Mouse (Mus musculus): Measurements from ENCODE around the gene Slc35f4. TPM values are rescaled to one million over a fixed set of nuclear protein-coding genes. Genes with fewer than 3 reads are reported as not detected.

The Slc35f4 gene
- polyA plus RNA-seq, 1 experiment, result not detected

DNA sequence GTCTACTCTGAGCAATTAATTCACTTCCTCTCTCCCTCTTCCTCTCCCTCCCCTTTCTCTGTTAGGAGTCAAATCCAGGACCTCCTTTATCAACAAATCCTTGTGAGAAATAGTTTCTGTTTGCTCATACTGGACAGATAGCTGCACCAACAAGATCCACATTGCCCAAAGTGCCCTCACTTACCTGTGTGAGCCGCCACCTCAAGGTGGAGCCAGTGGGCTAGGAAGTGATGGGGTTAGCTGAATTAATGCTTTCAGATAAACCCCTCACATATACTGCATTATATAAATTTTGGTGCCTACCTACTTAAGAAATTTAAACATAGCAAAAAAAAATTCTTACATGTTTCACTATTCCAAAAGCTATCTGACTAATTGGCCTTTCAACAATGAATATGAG, 133.4 kb downstream of the Slc35f4 start:
- Histone ChIP-seq H3K27me3 (ENCODE audit: control insufficient read depth, insufficient read depth, low read length) (no peaks in the 10 kb centered on the region), H3K36me3 (ENCODE audit: control insufficient read depth, insufficient read depth, low read length) (no peaks in the 10 kb centered on the region), H3K27ac (ENCODE audit: control insufficient read depth, insufficient read depth, low read length) (no peak overlapping the region), H3K4me1 (replicated peaks; ENCODE audit: control insufficient read depth, insufficient read depth, low read length) (no peaks in the 10 kb centered on the region), H3K4me3 (ENCODE audit: control insufficient read depth, insufficient read depth, low read length) (no peak overlapping the region)
- no peak for DNase-seq
- 33% methylated on average over 1 of the region's 1 CpGs for WGBS
- TF ChIP-seq POLR2A (IDR thresholded peaks at IDR 0.05; ENCODE audit: control insufficient read depth, extremely low read depth, insufficient read depth, low read length, poor library complexity) (no peak), CTCF (IDR thresholded peaks at IDR 0.05; ENCODE audit: borderline replicate concordance, control insufficient read depth, extremely low read depth, insufficient read depth, low read length, poor library complexity) (no peak)

DNA sequence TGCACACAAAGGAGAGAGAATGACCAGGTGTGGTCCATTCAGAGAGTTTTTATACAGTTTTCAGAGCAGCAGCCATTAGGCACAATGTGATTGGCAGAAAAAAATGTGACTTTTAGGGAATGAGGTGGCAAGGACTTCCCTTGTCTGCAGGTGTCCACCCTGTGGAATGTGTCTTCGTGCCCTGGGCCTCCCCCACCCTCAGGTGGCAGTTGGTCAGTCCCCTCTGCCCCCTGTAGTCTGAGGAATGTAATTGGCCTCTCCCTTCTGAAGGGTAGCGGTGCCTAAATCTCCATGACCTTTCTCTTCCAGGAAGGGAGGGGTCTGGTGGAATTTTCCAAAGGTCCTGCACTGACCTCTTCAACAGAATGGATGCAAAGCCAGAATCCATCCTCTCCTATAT, 163.7 kb downstream of the Slc35f4 start:
- Histone ChIP-seq H3K27me3 (ENCODE audit: control insufficient read depth, insufficient read depth, low read length) (no peaks in the 10 kb centered on the region), H3K4me3 (ENCODE audit: control insufficient read depth, insufficient read depth, low read length) (no peak overlapping the region), H3K4me1 (replicated peaks; ENCODE audit: control insufficient read depth, insufficient read depth, low read length) (no peaks in the 10 kb centered on the region), H3K27ac (ENCODE audit: control insufficient read depth, insufficient read depth, low read length) (no peak overlapping the region), H3K36me3 (ENCODE audit: control insufficient read depth, insufficient read depth, low read length) (no peaks in the 10 kb centered on the region)
- WGBS, result 68% methylated on average over 2 of the region's 2 CpGs
- no peak for DNase-seq
- no peak for TF ChIP-seq POLR2A (IDR thresholded peaks at IDR 0.05; ENCODE audit: control insufficient read depth, extremely low read depth, insufficient read depth, low read length, poor library complexity)

DNA sequence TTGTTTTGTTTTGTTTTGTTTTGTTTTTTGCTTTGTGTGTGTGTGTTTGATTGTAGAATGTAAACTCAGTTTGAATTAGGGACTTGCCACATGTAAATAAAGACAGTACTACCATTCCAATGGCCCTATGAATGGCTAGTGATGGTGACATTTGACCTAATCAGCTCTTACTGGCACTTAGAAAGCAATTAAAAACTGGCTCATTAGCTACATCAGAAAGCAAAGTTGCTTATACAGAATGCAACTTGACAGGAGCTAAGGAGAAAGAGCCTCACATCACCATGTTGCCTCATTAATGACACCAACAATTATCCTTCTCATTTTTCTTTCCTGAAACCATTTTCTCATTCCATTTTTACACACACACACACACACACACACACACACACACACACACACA, 170.3 kb downstream of the Slc35f4 start:
- Histone ChIP-seq H3K36me3 (ENCODE audit: control insufficient read depth, insufficient read depth, low read length) (no peaks in the 10 kb centered on the region), H3K4me3 (ENCODE audit: control insufficient read depth, insufficient read depth, low read length) (no peak overlapping the region), H3K4me1 (replicated peaks; ENCODE audit: control insufficient read depth, insufficient read depth, low read length) (no peaks in the 10 kb centered on the region), H3K27me3 (ENCODE audit: control insufficient read depth, insufficient read depth, low read length) (no peaks in the 10 kb centered on the region), H3K27ac (ENCODE audit: control insufficient read depth, insufficient read depth, low read length) (no peak overlapping the region)
- DNase-seq, result no peak
- no peak for TF ChIP-seq CTCF (IDR thresholded peaks at IDR 0.05; ENCODE audit: borderline replicate concordance, control insufficient read depth, extremely low read depth, insufficient read depth, low read length, poor library complexity)
- no peak for TF ChIP-seq POLR2A (IDR thresholded peaks at IDR 0.05; ENCODE audit: control insufficient read depth, extremely low read depth, insufficient read depth, low read length, poor library complexity)

DNA sequence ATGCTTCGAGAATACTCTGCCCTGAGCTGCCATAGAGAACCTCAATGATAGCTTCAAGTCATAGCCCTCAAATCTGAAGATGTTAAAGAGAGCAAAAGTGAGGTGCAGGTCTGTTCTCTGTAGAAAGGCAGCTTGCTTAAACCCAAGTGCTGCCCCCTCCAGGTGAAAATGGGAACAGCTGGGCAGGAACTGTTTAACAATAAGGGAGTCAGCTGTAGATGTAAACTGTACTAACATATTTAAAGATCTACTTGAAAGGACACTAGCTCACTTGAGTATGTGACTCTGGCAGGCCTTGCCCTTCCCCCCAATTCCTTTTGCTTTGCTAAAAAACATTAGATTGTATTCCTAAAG, 177.0 kb downstream of the Slc35f4 start:
- Histone ChIP-seq H3K4me3 (ENCODE audit: control insufficient read depth, insufficient read depth, low read length) (no peak overlapping the region), H3K36me3 (ENCODE audit: control insufficient read depth, insufficient read depth, low read length) (no peaks in the 10 kb centered on the region), H3K27me3 (ENCODE audit: control insufficient read depth, insufficient read depth, low read length) (no peaks in the 10 kb centered on the region), H3K4me1 (replicated peaks; ENCODE audit: control insufficient read depth, insufficient read depth, low read length) (no peaks in the 10 kb centered on the region), H3K27ac (ENCODE audit: control insufficient read depth, insufficient read depth, low read length) (no peak overlapping the region)
- TF ChIP-seq CTCF (IDR thresholded peaks at IDR 0.05; ENCODE audit: borderline replicate concordance, control insufficient read depth, extremely low read depth, insufficient read depth, low read length, poor library complexity) (no peak), POLR2A (IDR thresholded peaks at IDR 0.05; ENCODE audit: control insufficient read depth, extremely low read depth, insufficient read depth, low read length, poor library complexity) (no peak)
- peak; percentile 15 for DNase-seq
- 82% methylated on average over 1 of the region's 1 CpGs for WGBS

DNA sequence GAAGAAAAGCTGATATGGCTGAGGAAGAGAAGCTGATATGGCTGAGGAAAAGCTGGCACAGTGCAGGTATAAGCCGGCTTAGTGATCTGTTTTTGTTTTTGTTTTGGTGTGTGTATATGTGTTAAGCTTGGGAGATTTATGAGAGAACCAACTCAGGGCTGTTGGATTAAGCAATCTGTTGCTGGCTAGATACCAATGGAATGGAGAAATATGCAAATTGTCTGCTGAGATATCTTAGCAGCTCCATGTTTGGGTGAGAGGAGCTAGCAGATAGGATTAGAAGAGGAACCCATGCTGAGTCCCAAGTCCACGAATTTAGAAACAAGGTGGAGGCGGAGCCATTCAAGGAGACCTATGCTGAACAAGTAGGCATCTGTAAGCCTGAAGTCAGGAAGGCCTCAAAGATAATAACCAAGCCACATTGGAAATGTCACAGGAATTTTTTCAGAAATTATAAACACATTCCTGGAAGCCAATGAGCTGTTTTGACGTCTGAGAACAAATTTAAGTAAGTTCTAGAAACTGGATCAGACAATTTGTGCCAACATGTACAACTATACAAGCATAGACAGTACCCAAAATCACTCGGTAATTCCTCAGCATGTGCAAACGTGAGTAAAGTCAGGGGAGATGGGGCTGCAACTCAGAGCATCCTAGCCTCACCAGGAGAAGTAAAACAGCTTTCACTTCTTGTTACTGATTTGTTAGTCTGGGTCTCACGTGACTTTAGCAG, 177.5 kb downstream of the Slc35f4 start:
- Histone ChIP-seq H3K27ac (ENCODE audit: control insufficient read depth, insufficient read depth, low read length) (no peak overlapping the region), H3K27me3 (ENCODE audit: control insufficient read depth, insufficient read depth, low read length) (no peaks in the 10 kb centered on the region), H3K4me3 (ENCODE audit: control insufficient read depth, insufficient read depth, low read length) (no peak overlapping the region), H3K4me1 (replicated peaks; ENCODE audit: control insufficient read depth, insufficient read depth, low read length) (no peaks in the 10 kb centered on the region), H3K36me3 (ENCODE audit: control insufficient read depth, insufficient read depth, low read length) (no peaks in the 10 kb centered on the region)
- no peak for TF ChIP-seq CTCF (IDR thresholded peaks at IDR 0.05; ENCODE audit: borderline replicate concordance, control insufficient read depth, extremely low read depth, insufficient read depth, low read length, poor library complexity)
- no peak for DNase-seq
- 77% methylated on average over 7 of the region's 7 CpGs for WGBS

DNA sequence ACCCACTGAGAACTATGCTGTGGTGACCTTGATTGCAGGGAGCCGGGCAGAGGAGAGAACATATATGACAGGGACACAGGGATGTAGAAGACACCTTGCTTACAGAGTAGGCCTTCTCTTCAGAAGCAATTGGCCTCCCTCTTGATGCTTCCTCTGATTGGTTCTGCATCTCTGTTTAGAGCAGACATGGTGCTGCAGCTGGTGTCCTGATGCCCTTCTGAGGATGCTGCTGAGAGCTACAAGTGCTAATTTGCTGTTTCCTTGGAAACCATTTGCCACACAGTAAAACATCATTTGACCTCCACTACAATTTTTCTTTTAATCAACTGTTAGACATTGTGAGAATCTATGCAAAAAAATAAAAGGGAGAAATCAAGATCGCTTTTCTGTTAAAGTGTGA, 180.0 kb downstream of the Slc35f4 start:
- no peaks in the 10 kb centered on the region for H3K4me1 ChIP-seq (replicated peaks; ENCODE audit: control insufficient read depth, insufficient read depth, low read length)
- no peak for TF ChIP-seq POLR2A (IDR thresholded peaks at IDR 0.05; ENCODE audit: control insufficient read depth, extremely low read depth, insufficient read depth, low read length, poor library complexity)
- TF ChIP-seq CTCF (IDR thresholded peaks at IDR 0.05; ENCODE audit: borderline replicate concordance, control insufficient read depth, extremely low read depth, insufficient read depth, low read length, poor library complexity), result no peak
- 86% methylated on average over 2 of the region's 2 CpGs for WGBS
- H3K4me3 ChIP-seq (ENCODE audit: control insufficient read depth, insufficient read depth, low read length), result no peak overlapping the region
- H3K36me3 ChIP-seq (ENCODE audit: control insufficient read depth, insufficient read depth, low read length), result no peaks in the 10 kb centered on the region
- no peak for DNase-seq
- no peak overlapping the region for H3K27ac ChIP-seq (ENCODE audit: control insufficient read depth, insufficient read depth, low read length)
- H3K27me3 ChIP-seq (ENCODE audit: control insufficient read depth, insufficient read depth, low read length), result no peaks in the 10 kb centered on the region

DNA sequence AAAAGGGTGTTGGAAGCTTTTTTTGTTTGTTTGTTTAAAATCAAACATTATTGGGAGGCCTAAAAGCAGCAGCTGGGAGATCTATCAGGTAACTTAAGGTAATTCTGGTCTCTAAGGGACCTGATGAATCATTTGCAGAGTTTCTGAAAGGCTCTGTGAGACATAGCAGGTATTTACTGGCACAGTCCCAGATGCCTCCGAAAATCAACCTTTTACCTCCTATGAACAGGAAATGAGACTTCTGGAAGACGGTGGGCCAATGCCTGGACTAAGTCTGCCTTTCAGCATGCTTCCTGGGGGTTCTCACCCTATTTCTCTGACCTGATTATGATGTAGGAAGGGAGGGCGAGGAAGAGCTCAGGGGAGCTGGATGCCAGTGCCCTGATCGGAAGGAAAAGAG, 188.8 kb downstream of the Slc35f4 start:
- WGBS, result 78% methylated on average over 4 of the region's 4 CpGs
- no peak for DNase-seq

More for the DNA sequence above, 188.8 kb downstream of the Slc35f4 start:
- Histone ChIP-seq H3K4me3 (ENCODE audit: control insufficient read depth, insufficient read depth, low read length) (no peak overlapping the region), H3K27ac (ENCODE audit: control insufficient read depth, insufficient read depth, low read length) (no peak overlapping the region), H3K4me1 (replicated peaks; ENCODE audit: control insufficient read depth, insufficient read depth, low read length) (no peaks in the 10 kb centered on the region), H3K36me3 (ENCODE audit: control insufficient read depth, insufficient read depth, low read length) (no peaks in the 10 kb centered on the region), H3K27me3 (ENCODE audit: control insufficient read depth, insufficient read depth, low read length) (no peaks in the 10 kb centered on the region)
- TF ChIP-seq POLR2A (IDR thresholded peaks at IDR 0.05; ENCODE audit: control insufficient read depth, extremely low read depth, insufficient read depth, low read length, poor library complexity), result no peak
- no peak for TF ChIP-seq CTCF (IDR thresholded peaks at IDR 0.05; ENCODE audit: borderline replicate concordance, control insufficient read depth, extremely low read depth, insufficient read depth, low read length, poor library complexity)
